Mouse (Mus musculus) erythroblast, adult 5-6 weeks (primary cell): ENCODE measurements around the gene Olfr108. TPM values are rescaled to one million over a fixed set of nuclear protein-coding genes. Genes with fewer than 3 reads are reported as not detected.

Experiments used
- ATAC-seq: replicated peaks from 2 replicates; pipeline ENCODE4 v1.8.0; 2016; ENCODE audit warnings: moderate number of reproducible peaks, mild to moderate bottlenecking, moderate TSS enrichment, inconsistent platforms; ENCODE audit not compliant: poor library complexity, low FRiP score, severe bottlenecking
- total RNA-seq, 2 experiments: library from RNA; stranded (forward) in 1 of 2; stranded (reverse) in 1 of 2; fragments of 150-400 nt in 1 of 2; fragments of 200-764, 138-1000 nt in 1 of 2; gene quantifications; 2 replicates each; pipeline versions ENCODE4 v1.2.3 to v1.2.4; 2015 to 2017; ENCODE audit warnings: low replicate concordance in 2 of 2

Olfr108 gene
- total RNA-seq (2015; ENCODE audit: low replicate concordance), result not detected in 2 replicates
- not detected in 2 replicates for total RNA-seq (2017; ENCODE audit: low replicate concordance)

DNA sequence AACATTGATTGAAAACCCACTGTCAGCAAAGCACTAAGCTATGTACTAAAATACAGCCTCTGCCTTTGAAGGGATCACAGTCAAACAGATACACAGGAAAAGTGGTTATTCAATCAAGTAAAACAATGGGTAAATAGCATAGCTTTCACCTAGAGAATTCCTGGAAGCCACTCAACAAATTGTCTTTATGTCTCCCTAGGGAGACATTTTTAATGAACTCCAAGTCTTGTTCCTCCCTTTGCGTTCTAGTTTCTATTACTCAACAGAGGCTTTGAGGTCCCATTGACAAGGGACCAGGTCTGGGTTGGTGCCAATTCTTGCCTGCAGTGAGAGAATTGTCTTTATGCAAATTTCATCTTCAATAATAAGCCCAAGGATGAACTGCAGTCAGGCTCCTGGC lies at the start of gene Olfr108:
Olfr108 (plus strand) TSS at position 301 of the 400 bp plus-strand sequence.
- ATAC-seq, result no peak

GRCm38 (mm10) chr17:37398926-37399325 lies 46.4 kb upstream of the Olfr108 start, which contains the start of gene Olfr107:
Gene Olfr107 (plus strand): TSS chr17:37399226.
- no peak for ATAC-seq

DNA sequence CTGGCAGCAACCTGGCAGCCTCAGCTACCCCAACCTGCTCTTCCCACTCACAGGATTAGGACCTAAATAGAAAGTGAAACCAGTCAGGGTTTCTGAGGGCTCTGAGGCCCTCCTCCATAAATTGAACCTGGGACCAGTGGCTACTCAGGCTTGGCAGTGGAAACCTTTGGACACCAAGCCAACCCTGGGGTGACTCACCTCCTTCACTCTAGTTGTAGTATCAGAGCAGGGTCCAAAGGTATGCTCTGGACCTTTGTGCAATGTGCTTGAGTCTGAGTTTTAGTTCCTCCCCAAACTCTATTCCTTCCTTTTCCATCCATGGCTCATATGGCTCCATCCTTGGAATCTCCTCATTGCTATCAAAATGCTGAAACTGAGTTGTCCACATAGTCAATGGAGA lies 31.9 kb upstream of the Olfr108 start:
- no peak for ATAC-seq

DNA sequence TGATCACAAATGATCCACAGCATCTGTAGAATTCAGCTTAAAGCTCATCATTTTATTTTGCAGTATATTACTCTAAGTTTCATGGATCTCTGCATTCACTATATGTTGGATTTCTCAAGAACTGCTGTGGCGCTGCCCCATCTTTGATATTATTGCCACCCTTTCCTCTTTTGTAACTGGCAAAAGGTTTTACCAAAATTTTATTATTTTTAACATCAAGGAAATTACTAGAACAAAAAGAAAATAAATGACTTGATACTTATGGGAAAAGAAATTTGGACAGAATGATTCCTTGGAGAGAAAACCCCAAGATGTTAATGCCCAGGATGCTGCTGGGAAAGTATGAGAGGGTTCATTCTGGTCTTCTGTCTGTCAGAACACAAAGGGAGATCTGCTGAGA lies 13.3 kb downstream of the Olfr108 start, which contains the start of gene Olfr109:
Olfr109 (plus strand) TSS at position 301 of the 400 bp plus-strand sequence.
- ATAC-seq, result no peak

GRCm38 (mm10) chr17:37483452-37483851 lies 38.2 kb downstream of the Olfr108 start, which contains the start of gene H2-M2:
Gene H2-M2 (minus strand): TSS chr17:37483552.
- no peak for ATAC-seq

GRCm38 (mm10) chr17:37491930-37492518 lies 46.7 kb downstream of the Olfr108 start, which contains the start of gene Olfr110:
Gene Olfr110 (plus strand): TSS chr17:37492468.
- no peak for ATAC-seq

Other genes with a start within 250 kb of the Olfr108 start
- not detected in 2 replicates for gene Olfr94, start 244.5 kb upstream of the Olfr108 start, total RNA-seq (2015; ENCODE audit: low replicate concordance)
- not detected in 2 replicates for gene Olfr94, start 244.5 kb upstream of the Olfr108 start, total RNA-seq (2017; ENCODE audit: low replicate concordance)
- not detected in 2 replicates for gene Olfr95, start 232.4 kb upstream of the Olfr108 start, total RNA-seq (2015; ENCODE audit: low replicate concordance)
- gene Olfr95, start 232.4 kb upstream of the Olfr108 start, total RNA-seq (2017; ENCODE audit: low replicate concordance), result not detected in 2 replicates
- gene Olfr96, start 225.3 kb upstream of the Olfr108 start, total RNA-seq (2015; ENCODE audit: low replicate concordance), result not detected in 2 replicates
- not detected in 2 replicates for gene Olfr96, start 225.3 kb upstream of the Olfr108 start, total RNA-seq (2017; ENCODE audit: low replicate concordance)
- not detected in 2 replicates for gene Olfr97, start 208.2 kb upstream of the Olfr108 start, total RNA-seq (2015; ENCODE audit: low replicate concordance)
- not detected in 2 replicates for gene Olfr97, start 208.2 kb upstream of the Olfr108 start, total RNA-seq (2017; ENCODE audit: low replicate concordance)
- not detected in 2 replicates for gene Olfr98, start 181.7 kb upstream of the Olfr108 start, total RNA-seq (2015; ENCODE audit: low replicate concordance)
- gene Olfr98, start 181.7 kb upstream of the Olfr108 start, total RNA-seq (2017; ENCODE audit: low replicate concordance), result not detected in 2 replicates
- not detected in 2 replicates for gene H2-M3, start 175.3 kb upstream of the Olfr108 start, total RNA-seq (2015; ENCODE audit: low replicate concordance)
- 2.9 and 3.3 TPM in 2 replicates for gene H2-M3, start 175.3 kb upstream of the Olfr108 start, total RNA-seq (2017; ENCODE audit: low replicate concordance)
- not detected in 2 replicates for gene Olfr99, start 162.0 kb upstream of the Olfr108 start, total RNA-seq (2015; ENCODE audit: low replicate concordance)
- 1.7 TPM in 1 of 2 replicates, not detected in the other for gene Olfr99, start 162.0 kb upstream of the Olfr108 start, total RNA-seq (2017; ENCODE audit: low replicate concordance)
- gene Olfr101, start 141.2 kb upstream of the Olfr108 start, total RNA-seq (2015; ENCODE audit: low replicate concordance), result not detected in 2 replicates
- gene Olfr101, start 141.2 kb upstream of the Olfr108 start, total RNA-seq (2017; ENCODE audit: low replicate concordance), result not detected in 2 replicates
- not detected in 2 replicates for gene Olfr102, start 128.4 kb upstream of the Olfr108 start, total RNA-seq (2015; ENCODE audit: low replicate concordance)
- not detected in 2 replicates for gene Olfr102, start 128.4 kb upstream of the Olfr108 start, total RNA-seq (2017; ENCODE audit: low replicate concordance)
- gene Olfr103, start 105.8 kb upstream of the Olfr108 start, total RNA-seq (2015; ENCODE audit: low replicate concordance), result not detected in 2 replicates
- not detected in 2 replicates for gene Olfr103, start 105.8 kb upstream of the Olfr108 start, total RNA-seq (2017; ENCODE audit: low replicate concordance)
- not detected in 2 replicates for gene Olfr104-ps, start 85.9 kb upstream of the Olfr108 start, total RNA-seq (2015; ENCODE audit: low replicate concordance)
- not detected in 2 replicates for gene Olfr104-ps, start 85.9 kb upstream of the Olfr108 start, total RNA-seq (2017; ENCODE audit: low replicate concordance)
- not detected in 2 replicates for gene Olfr105-ps, start 66.4 kb upstream of the Olfr108 start, total RNA-seq (2015; ENCODE audit: low replicate concordance)
- gene Olfr105-ps, start 66.4 kb upstream of the Olfr108 start, total RNA-seq (2017; ENCODE audit: low replicate concordance), result not detected in 2 replicates
- gene Olfr106-ps, start 55.1 kb upstream of the Olfr108 start, total RNA-seq (2015; ENCODE audit: low replicate concordance), result not detected in 2 replicates
- gene Olfr106-ps, start 55.1 kb upstream of the Olfr108 start, total RNA-seq (2017; ENCODE audit: low replicate concordance), result not detected in 2 replicates
- gene Olfr107, start 46.3 kb upstream of the Olfr108 start, total RNA-seq (2015; ENCODE audit: low replicate concordance), result not detected in 2 replicates
- 0.56 TPM in 1 of 2 replicates, not detected in the other for gene Olfr107, start 46.3 kb upstream of the Olfr108 start, total RNA-seq (2017; ENCODE audit: low replicate concordance)
- not detected in 2 replicates for gene Olfr109, start 13.4 kb downstream of the Olfr108 start, total RNA-seq (2015; ENCODE audit: low replicate concordance)
- gene Olfr109, start 13.4 kb downstream of the Olfr108 start, total RNA-seq (2017; ENCODE audit: low replicate concordance), result not detected in 2 replicates
- not detected in 2 replicates for gene H2-M2, start 38.1 kb downstream of the Olfr108 start, total RNA-seq (2015; ENCODE audit: low replicate concordance)
- 0.34 TPM in 1 of 2 replicates, not detected in the other for gene H2-M2, start 38.1 kb downstream of the Olfr108 start, total RNA-seq (2017; ENCODE audit: low replicate concordance)
- gene Olfr110, start 47.0 kb downstream of the Olfr108 start, total RNA-seq (2015; ENCODE audit: low replicate concordance), result not detected in 2 replicates
- gene Olfr110, start 47.0 kb downstream of the Olfr108 start, total RNA-seq (2017; ENCODE audit: low replicate concordance), result not detected in 2 replicates
- not detected in 2 replicates for gene Olfr111, start 62.5 kb downstream of the Olfr108 start, total RNA-seq (2015; ENCODE audit: low replicate concordance)
- gene Olfr111, start 62.5 kb downstream of the Olfr108 start, total RNA-seq (2017; ENCODE audit: low replicate concordance), result not detected in 2 replicates
- not detected in 2 replicates for gene Olfr112, start 124.0 kb downstream of the Olfr108 start, total RNA-seq (2015; ENCODE audit: low replicate concordance)
- gene Olfr112, start 124.0 kb downstream of the Olfr108 start, total RNA-seq (2017; ENCODE audit: low replicate concordance), result 0.09 TPM in 1 of 2 replicates, not detected in the other
- not detected in 2 replicates for gene Olfr113, start 132.2 kb downstream of the Olfr108 start, total RNA-seq (2015; ENCODE audit: low replicate concordance)
- gene Olfr113, start 132.2 kb downstream of the Olfr108 start, total RNA-seq (2017; ENCODE audit: low replicate concordance), result not detected in 2 replicates
- not detected in 2 replicates for gene Olfr114, start 147.3 kb downstream of the Olfr108 start, total RNA-seq (2015; ENCODE audit: low replicate concordance)
- gene Olfr114, start 147.3 kb downstream of the Olfr108 start, total RNA-seq (2017; ENCODE audit: low replicate concordance), result not detected in 2 replicates
- not detected in 2 replicates for gene Olfr115, start 181.6 kb downstream of the Olfr108 start, total RNA-seq (2015; ENCODE audit: low replicate concordance)
- gene Olfr115, start 181.6 kb downstream of the Olfr108 start, total RNA-seq (2017; ENCODE audit: low replicate concordance), result not detected in 2 replicates
- gene Olfr116, start 181.7 kb downstream of the Olfr108 start, total RNA-seq (2015; ENCODE audit: low replicate concordance), result not detected in 2 replicates
- gene Olfr116, start 181.7 kb downstream of the Olfr108 start, total RNA-seq (2017; ENCODE audit: low replicate concordance), result not detected in 2 replicates
- gene Olfr117, start 218.3 kb downstream of the Olfr108 start, total RNA-seq (2015; ENCODE audit: low replicate concordance), result not detected in 2 replicates
- gene Olfr117, start 218.3 kb downstream of the Olfr108 start, total RNA-seq (2017; ENCODE audit: low replicate concordance), result not detected in 2 replicates
- gene Olfr118, start 221.5 kb downstream of the Olfr108 start, total RNA-seq (2015; ENCODE audit: low replicate concordance), result not detected in 2 replicates
- not detected in 2 replicates for gene Olfr118, start 221.5 kb downstream of the Olfr108 start, total RNA-seq (2017; ENCODE audit: low replicate concordance)